Mouse (Mus musculus) G1E (cell line): ENCODE data around the gene Tas1r1.

Experiments used
- CTCF ChIP-seq: IDR thresholded peaks from 2 replicates; pipeline ENCODE4 v1.5.1; 2012; ENCODE audit warnings: low read depth, low read length, inconsistent platforms, mixed read lengths
- GATA1 ChIP-seq: IDR thresholded peaks from 2 replicates; pipeline ENCODE4 v1.6.1; 2012; ENCODE audit warnings: borderline replicate concordance, low read length, inconsistent platforms, mixed read lengths
- POLR2AphosphoS5 ChIP-seq: IDR thresholded peaks from 2 replicates; pipeline ENCODE4 v1.6.1; 2012; ENCODE audit warnings: low read depth, low read length, inconsistent platforms; ENCODE audit not compliant: insufficient replicate concordance
- TAL1 ChIP-seq: conservative IDR thresholded peaks from 2 replicates; pipeline ENCODE4 v1.6.1; 2012; ENCODE audit warnings: low read depth, low read length, inconsistent platforms, mixed read lengths

DNA sequence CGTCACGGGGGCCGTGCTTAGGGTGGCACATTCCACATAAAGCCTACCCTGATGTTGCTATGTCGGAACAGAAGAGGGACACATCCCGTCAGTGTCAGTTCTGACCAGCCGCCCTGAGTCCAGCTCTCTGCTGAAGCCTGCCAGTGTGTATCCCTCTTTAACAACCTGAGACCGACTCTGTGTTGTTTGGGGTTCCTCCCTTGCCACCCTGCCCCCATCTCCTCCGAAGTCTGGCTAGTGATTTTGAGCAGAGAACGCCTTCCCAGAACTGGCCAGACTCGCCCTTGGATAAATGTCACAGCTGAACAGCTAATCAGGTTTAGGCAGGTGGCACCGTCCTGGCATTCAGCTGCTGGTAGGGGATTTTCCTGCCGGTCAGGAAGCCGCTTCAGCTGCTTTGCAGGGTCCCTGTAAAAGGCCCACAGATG is 27.6 kb downstream of the Tas1r1 start:
- TF ChIP-seq GATA1 (no peak), CTCF (no peak), TAL1 (no peak), POLR2AphosphoS5 (no peak)
